In genomic region chr17:12866853-12867252, GRCm38 (mm10) we compare ENCODE assay signal across 18 mouse cellular contexts. TPM values are rescaled to one million over a fixed set of nuclear protein-coding genes. Genes with fewer than 3 reads are reported as not detected.
DNase-seq lines count a peak whose midpoint lies in the region; ATAC-seq lines count a peak whose summit lies in the region.
"Had no signal": no experiment of that assay in that cellular context is flagged by ENCODE, and none has a peak within 500 bp of the region (broad histone marks: within the 10 kb centered on the region; RNA-seq: fewer than 3 reads in every experiment).

No protein-coding gene starts in this region.

- H3K36me3 ChIP-seq in heart, embryonic 13.5 days, result no peaks in the 10 kb centered on the region
- H3K36me3 ChIP-seq: hindbrain, embryonic 10.5 days; intestine, embryonic 15.5 days had no signal

- peaks cover 23% of the 10 kb centered on the region for H3K4me1 ChIP-seq in heart, embryonic 13.5 days

- H3K27me3 ChIP-seq in heart, embryonic 13.5 days (replicated peaks), result peaks cover 15% of the 10 kb centered on the region; the same call in 1 of the 2 replicates
- H3K27me3 ChIP-seq: intestine, embryonic 15.5 days had no signal

- no peak overlapping the region for H3K9ac ChIP-seq in heart, embryonic 13.5 days
- H3K9ac ChIP-seq: intestine, embryonic 15.5 days had no signal

- H3K4me3 ChIP-seq in heart, embryonic 13.5 days, result no peak overlapping the region
- H3K4me3 ChIP-seq: hindbrain, embryonic 10.5 days; intestine, embryonic 15.5 days had no signal

- intact Hi-C loops in left cerebral cortex, postnatal 4 days (cut with DNase I), result no loop called here

- peak overlapping the region; percentile 61 for H3K27ac ChIP-seq in heart, embryonic 13.5 days (replicated peaks)
- H3K27ac ChIP-seq: hindbrain, embryonic 10.5 days; intestine, embryonic 15.5 days had no signal

- peak; percentile 70 to 71 for DNase-seq in left cerebral cortex, adult 18-20 months (ENCODE audit: low spot score in 2 of 2)
- no peak for DNase-seq in left cerebral cortex, postnatal 4 days
- peak; percentile 49 to 76 for DNase-seq in left cerebral cortex, adult 9 months (ENCODE audit: low spot score in 2 of 2)
- peak; percentile 80 for DNase-seq in telencephalon, adult 2 months (ENCODE audit: low read depth, low spot score)
- no peak for DNase-seq in adipocyte (ENCODE audit: low spot score)
- DNase-seq in lung, postnatal 36 days, result no peak
- DNase-seq: adrenal gland, postnatal 10 days; cerebellum, adult 11 months; kidney, postnatal 36 days; layer of hippocampus, postnatal 36 days; thymus, postnatal 4 days had no signal

- ATAC-seq in heart, embryonic 13.5 days (ENCODE audit: extremely low read depth, insufficient number of reproducible peaks, low FRiP score, low TSS enrichment), result no peak
- ATAC-seq: intestine, embryonic 15.5 days had no signal

- 0 out of 2 replicates have a peak overlapping the region, but pooled peaks have one; percentile 19 for H3K4me2 ChIP-seq in heart, embryonic 13.5 days
- H3K4me2 ChIP-seq: intestine, embryonic 15.5 days had no signal

- H3K9me3 ChIP-seq in heart, embryonic 13.5 days, result no peaks in the 10 kb centered on the region
- H3K9me3 ChIP-seq: hindbrain, embryonic 10.5 days; intestine, embryonic 15.5 days had no signal

- WGBS in heart, embryonic 13.5 days, result 45% methylated on average over 10 of the region's 10 CpGs

RNA-seq across cellular contexts. Expression of gene Mas1, which starts 1.1 kb away (rescaled TPM):
- total RNA-seq in left cerebral cortex, adult 18-20 months (2021), result 10 to 100 TPM; 33.7 to 39.3 TPM
- 1 to 10 TPM; 3.4 to 9.2 TPM for total RNA-seq in left cerebral cortex, postnatal 4 days (2021)
- 0.25 and 0.31 TPM in 2 replicates for polyA plus RNA-seq in heart, embryonic 13.5 days (2015; fragmentation: Nextera tagmentation; extraction: Ambion mirVana)
- total RNA-seq: CH12.LX; megakaryocyte progenitor cell, adult 5-6 weeks; monocyte, adult 5-6 weeks had no signal

RNA-seq across cellular contexts. Expression of gene Mrgprh, which starts 9.0 kb away (rescaled TPM):
- not detected for total RNA-seq in left cerebral cortex, adult 18-20 months (2021)
- not detected for total RNA-seq in left cerebral cortex, postnatal 4 days (2021)
- 0.14 TPM in 1 of 2 replicates, not detected in the other for polyA plus RNA-seq in heart, embryonic 13.5 days (2015; fragmentation: Nextera tagmentation; extraction: Ambion mirVana)
- total RNA-seq: CH12.LX; layer of hippocampus, postnatal 36 days; megakaryocyte progenitor cell, adult 5-6 weeks; monocyte, adult 5-6 weeks had no signal
- polyA plus RNA-seq: hindbrain, embryonic 10.5 days; intestine, embryonic 15.5 days; liver, embryonic 16.5 days had no signal

RNA-seq across cellular contexts. Expression of gene Pnldc1, which starts 43.2 kb away (rescaled TPM):
- 1 to 10 TPM; 2.3 to 4.2 TPM for total RNA-seq in left cerebral cortex, adult 18-20 months (2021)
- 1 to 10 TPM; 2.5 to 3.8 TPM for total RNA-seq in left cerebral cortex, postnatal 4 days (2021)
- polyA plus RNA-seq in heart, embryonic 13.5 days (2015; fragmentation: Nextera tagmentation; extraction: Ambion mirVana), result 0.70 and 1.0 TPM in 2 replicates
- total RNA-seq: monocyte, adult 5-6 weeks had no signal

RNA-seq across cellular contexts. Expression of gene Tcp1, which starts 48.6 kb away (rescaled TPM):
- 100 to 1,000 TPM; 221 to 227 TPM for total RNA-seq in left cerebral cortex, adult 18-20 months (2021)
- total RNA-seq in left cerebral cortex, postnatal 4 days (2021), result 100 to 1,000 TPM; 293 to 304 TPM
- polyA plus RNA-seq in heart, embryonic 13.5 days (2015; fragmentation: Nextera tagmentation; extraction: Ambion mirVana), result 315 and 348 TPM in 2 replicates

RNA-seq across cellular contexts. Expression of gene Mrpl18, which starts 49.3 kb away (rescaled TPM):
- total RNA-seq in left cerebral cortex, adult 18-20 months (2021), result 10 to 100 TPM; 60.4 to 66.3 TPM
- total RNA-seq in left cerebral cortex, postnatal 4 days (2021), result 10 to 100 TPM; 52.2 to 54.9 TPM
- polyA plus RNA-seq in heart, embryonic 13.5 days (2015; fragmentation: Nextera tagmentation; extraction: Ambion mirVana), result 166 and 194 TPM in 2 replicates

Comparison
In these comparisons a context has a peak if more than half of its experiments do, and no peak if none do; other contexts are left out.
1. DNase-seq: peak in left cerebral cortex, adult 18-20 months (2 of 2), left cerebral cortex, adult 9 months (2 of 2) and telencephalon, adult 2 months (single experiment); none in left cerebral cortex, postnatal 4 days (single experiment), adipocyte (single experiment) and lung, postnatal 36 days (single experiment).